Mouse (Mus musculus) bone marrow macrophage, adult 2 months (primary cell): ENCODE results near the gene Cfap74.

ENCODE experiments used
- CTCF ChIP-seq: IDR thresholded peaks from 2 replicates; pipeline ENCODE4 v1.5.1; 2012; ENCODE audit warnings: low read depth, mild to moderate bottlenecking, low read length, moderate library complexity
- POLR2A ChIP-seq: IDR thresholded peaks from 2 replicates; pipeline ENCODE4 v1.6.1; 2012; ENCODE audit warnings: mild to moderate bottlenecking, low read depth, low read length, borderline replicate concordance

- TF ChIP-seq POLR2A (no peak), CTCF (no peak)
Observed at GRCm38 (mm10) chr4:155382752-155383151, 26.2 kb upstream of the Cfap74 start.
